Mouse (Mus musculus): ENCODE data around the gene Aqp9.
"Not testable (repeated sequence)": the region's sequence is repeated elsewhere in the genome, so short reads cannot be mapped to it uniquely, and the experiment has no call there.

The Aqp9 gene

GRCm38 (mm10) chr9:71140205-71140604, 28.3 kb downstream of the Aqp9 start:
- no peak for DNase-seq (ENCODE audit: low spot score in 2 of 2)

- DNase-seq (ENCODE audit: low spot score in 2 of 2), result no peak
These were observed 29.5 kb downstream of the Aqp9 start for GRCm38 (mm10) chr9:71138936-71139335.

- no peak for DNase-seq (ENCODE audit: low spot score in 2 of 2)
These were observed 31.1 kb downstream of the Aqp9 start for GRCm38 (mm10) chr9:71137267-71137945.

GRCm38 (mm10) chr9:71135073-71135472, 33.4 kb downstream of the Aqp9 start:
- no peak for DNase-seq (ENCODE audit: low spot score in 2 of 2)

- no peak for DNase-seq (ENCODE audit: low spot score in 2 of 2)
These were observed 35.3 kb downstream of the Aqp9 start for GRCm38 (mm10) chr9:71133190-71133589.

- DNase-seq (ENCODE audit: low spot score in 2 of 2), result no peak
These were observed 36.7 kb downstream of the Aqp9 start for GRCm38 (mm10) chr9:71131822-71132221.

GRCm38 (mm10) chr9:71128911-71129310, 39.6 kb downstream of the Aqp9 start:
- peak; percentile 71 to 78 for DNase-seq (ENCODE audit: low spot score in 2 of 2)

- peak; percentile 35 to 61 for DNase-seq (ENCODE audit: low spot score in 2 of 2)
These were observed 42.3 kb downstream of the Aqp9 start for GRCm38 (mm10) chr9:71126205-71126604.

GRCm38 (mm10) chr9:71123095-71123494, 45.4 kb downstream of the Aqp9 start:
- not testable (repeated sequence) for DNase-seq (ENCODE audit: low spot score in 2 of 2)

- no peak for DNase-seq (ENCODE audit: low spot score in 2 of 2)
These were observed 47.6 kb downstream of the Aqp9 start for GRCm38 (mm10) chr9:71120924-71121323.

GRCm38 (mm10) chr9:71113166-71113565, 55.3 kb downstream of the Aqp9 start:
- no peak for DNase-seq (ENCODE audit: low spot score in 2 of 2)

- DNase-seq (ENCODE audit: low spot score in 2 of 2), result no peak
These were observed 65.0 kb downstream of the Aqp9 start for GRCm38 (mm10) chr9:71103521-71103920.

GRCm38 (mm10) chr9:71094066-71094465, 74.4 kb downstream of the Aqp9 start:
- no peak for DNase-seq (ENCODE audit: low spot score in 2 of 2)

GRCm38 (mm10) chr9:71092038-71092437, 76.4 kb downstream of the Aqp9 start:
- DNase-seq (ENCODE audit: low spot score in 2 of 2), result peak; percentile 57 to 72

- DNase-seq (ENCODE audit: low spot score in 2 of 2), result no peak
These were observed 89.3 kb downstream of the Aqp9 start for GRCm38 (mm10) chr9:71079201-71079600.

- DNase-seq (ENCODE audit: low spot score in 2 of 2), result peak in 1 of 2 experiments; percentile 25
These were observed 91.1 kb downstream of the Aqp9 start for GRCm38 (mm10) chr9:71077251-71077825.

- DNase-seq (ENCODE audit: low spot score in 2 of 2), result peak; percentile 43 to 49
These were observed 92.3 kb downstream of the Aqp9 start for GRCm38 (mm10) chr9:71076201-71076648.

- DNase-seq (ENCODE audit: low spot score in 2 of 2), result peak; percentile 59 to 61
These were observed 94.7 kb downstream of the Aqp9 start for GRCm38 (mm10) chr9:71073831-71074230.

GRCm38 (mm10) chr9:71073076-71073475, 95.4 kb downstream of the Aqp9 start:
- no peak for DNase-seq (ENCODE audit: low spot score in 2 of 2)

- no peak for DNase-seq (ENCODE audit: low spot score in 2 of 2)
These were observed 96.0 kb downstream of the Aqp9 start for GRCm38 (mm10) chr9:71072502-71072901.

- DNase-seq (ENCODE audit: low spot score in 2 of 2), result no peak
These were observed 96.7 kb downstream of the Aqp9 start for GRCm38 (mm10) chr9:71071581-71072330.

- DNase-seq (ENCODE audit: low spot score in 2 of 2), result no peak
These were observed 97.9 kb downstream of the Aqp9 start for GRCm38 (mm10) chr9:71070628-71071027.
